Mouse (Mus musculus): ENCODE results near the gene Rcsd1.
A peak's percentile ranks its signal among the peaks of the same experiment; 100 is the strongest.

Gene Rcsd1

DNA sequence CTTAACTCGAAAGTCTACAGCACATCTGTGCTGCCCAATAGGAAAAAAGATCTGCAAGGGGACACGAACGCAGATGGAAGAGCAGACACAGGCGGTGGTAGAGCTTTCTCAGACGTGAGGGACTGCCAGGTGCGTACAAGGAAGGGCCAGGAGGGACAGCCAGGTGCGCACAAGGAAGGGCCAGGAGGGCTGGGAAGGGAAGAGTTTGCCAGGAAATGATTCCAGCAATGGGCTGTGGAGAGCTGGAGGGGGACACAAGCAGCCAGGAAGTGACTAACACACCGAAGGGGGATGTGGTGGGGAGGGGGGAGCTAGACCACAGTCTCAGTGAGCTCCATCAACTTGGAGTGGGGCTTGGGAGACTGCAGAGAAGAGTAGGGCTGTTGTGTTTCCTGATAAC is 79.6 kb downstream of the Rcsd1 start:
- DNase-seq (ENCODE audit: low read depth, low spot score) = no peak

DNA sequence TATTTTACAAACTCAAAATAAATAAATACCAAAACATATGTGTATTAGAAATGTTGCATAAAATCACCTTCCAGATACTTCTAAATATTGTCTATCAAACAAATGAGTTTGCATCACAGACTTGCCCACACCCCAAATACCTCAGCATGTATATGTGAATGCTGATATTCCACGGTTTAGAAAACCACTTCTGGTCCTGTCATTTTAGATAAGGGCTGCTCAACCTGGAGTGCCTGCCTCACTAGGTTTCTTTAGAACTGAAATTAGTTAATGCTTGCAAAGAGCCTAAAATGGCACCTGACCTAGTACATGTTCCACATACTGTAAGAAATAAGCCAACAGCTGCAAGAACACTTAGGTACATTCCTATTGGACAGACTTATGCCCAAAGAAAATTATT is 81.0 kb downstream of the Rcsd1 start:
- no peak for DNase-seq (ENCODE audit: low read depth, low spot score)

DNA sequence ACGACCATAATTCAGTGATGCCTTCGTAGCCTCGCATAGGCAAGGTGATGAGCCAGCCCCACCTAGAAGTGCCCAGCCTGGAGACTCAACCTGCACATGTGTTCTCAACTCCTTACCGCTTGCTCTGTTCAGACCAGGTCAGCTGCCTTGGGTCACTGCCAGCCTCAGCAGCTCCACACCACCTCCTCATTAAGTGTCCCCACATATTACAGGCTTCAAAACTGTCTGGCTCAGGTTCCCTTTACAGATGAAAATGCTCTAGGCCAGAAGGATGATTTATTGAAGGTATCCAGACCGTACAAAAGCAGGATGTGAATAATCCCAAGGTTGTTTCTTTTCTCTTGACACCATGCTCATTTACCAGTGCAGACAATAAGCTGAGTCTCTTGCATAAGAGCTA is 83.7 kb downstream of the Rcsd1 start:
- no peak for DNase-seq (ENCODE audit: low read depth, low spot score)

DNA sequence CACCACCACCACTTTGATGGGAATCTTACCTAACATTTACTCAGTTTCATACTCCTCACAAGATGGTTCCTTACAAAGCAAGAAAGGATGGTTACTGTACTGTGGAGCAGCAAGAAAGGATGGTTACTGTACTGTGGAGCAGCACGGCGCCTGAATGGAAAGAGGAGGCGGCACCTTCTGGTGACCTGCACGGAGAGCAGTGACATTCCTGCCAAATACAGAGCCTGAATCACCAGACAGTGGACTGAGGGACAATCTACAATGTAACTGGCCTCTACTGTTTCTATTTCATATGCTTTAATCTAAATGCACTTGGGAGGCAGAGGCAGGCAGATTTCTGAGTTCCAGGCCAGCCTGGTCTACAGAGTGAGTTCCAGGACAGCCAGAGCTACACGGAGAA is 84.5 kb downstream of the Rcsd1 start:
- DNase-seq (ENCODE audit: low read depth, low spot score) = no peak

DNA sequence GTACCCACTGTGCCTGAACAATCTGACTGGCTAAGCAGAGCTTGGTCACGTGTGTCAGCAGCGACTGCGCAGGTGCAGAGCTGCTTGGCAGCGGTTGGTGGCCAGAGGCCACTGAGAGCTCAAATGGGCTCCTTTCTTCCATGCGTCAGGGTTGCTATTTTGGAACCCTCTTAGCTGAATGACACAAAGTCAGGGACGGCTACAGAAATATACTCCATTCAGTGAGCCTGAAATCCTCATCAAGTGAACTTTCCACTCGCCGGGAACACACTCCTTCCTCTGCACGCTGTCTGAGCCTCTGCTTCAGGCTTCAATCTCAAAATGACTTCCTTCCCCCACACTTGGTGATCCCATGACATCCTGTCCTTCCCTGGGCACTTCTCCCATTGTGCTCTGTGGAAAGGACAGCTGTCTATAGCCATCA is 91.3 kb downstream of the Rcsd1 start:
- no peak for DNase-seq (ENCODE audit: low read depth, low spot score)

DNA sequence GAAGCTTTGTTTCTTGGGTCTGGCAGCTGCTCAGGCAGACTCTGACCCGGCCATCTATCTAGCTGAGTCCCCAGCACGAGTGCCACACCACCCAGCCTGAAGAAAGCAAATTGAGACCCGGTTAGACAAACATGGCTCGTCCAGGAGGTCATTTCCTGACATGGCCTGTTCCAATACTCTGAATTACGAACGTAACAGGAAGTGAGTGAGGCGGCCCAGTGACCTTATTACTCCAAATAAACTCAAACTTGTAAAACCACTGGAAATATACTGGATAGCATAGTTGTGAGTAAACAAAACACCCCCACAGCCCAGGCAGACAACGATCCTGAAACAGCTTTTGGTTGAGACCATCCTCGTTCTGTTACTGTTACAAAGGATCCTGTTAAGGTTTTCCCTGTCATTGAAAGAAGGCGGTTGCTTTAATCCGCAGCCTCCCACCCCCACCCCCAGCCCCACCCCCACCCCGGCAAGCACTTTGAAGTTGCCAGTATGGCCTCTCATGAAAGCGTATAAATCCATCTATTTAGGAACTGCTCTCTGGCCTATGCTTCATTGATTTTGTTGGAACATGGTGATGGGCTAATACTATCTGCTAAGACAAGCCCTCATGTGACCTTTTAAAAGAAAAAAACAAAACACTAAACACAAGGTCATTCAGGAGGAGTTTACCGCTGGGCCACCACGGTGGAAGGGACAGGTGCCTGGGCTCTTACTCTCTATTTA is 92.2 kb downstream of the Rcsd1 start:
- peak; percentile 38 for DNase-seq (ENCODE audit: low read depth, low spot score)

DNA sequence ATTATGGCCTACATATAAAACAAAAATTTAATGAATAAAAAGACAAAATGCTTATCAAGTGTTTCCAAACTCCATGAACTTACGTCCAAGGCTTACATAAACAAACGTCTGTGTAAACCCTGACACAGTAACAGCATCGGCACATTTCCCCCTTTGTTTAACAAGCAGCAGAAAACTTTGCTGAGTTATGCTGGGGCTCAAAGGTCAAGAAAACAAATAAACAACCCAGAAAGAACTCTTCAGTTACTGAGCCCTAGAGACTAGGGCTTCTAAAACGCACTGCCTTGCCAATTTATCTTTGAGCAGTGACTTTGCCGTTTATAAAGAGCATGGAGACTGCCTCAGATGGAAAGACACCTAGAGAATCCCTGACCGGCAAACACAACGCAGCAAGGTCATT is 92.9 kb downstream of the Rcsd1 start:
- no peak for DNase-seq (ENCODE audit: low read depth, low spot score)

DNA sequence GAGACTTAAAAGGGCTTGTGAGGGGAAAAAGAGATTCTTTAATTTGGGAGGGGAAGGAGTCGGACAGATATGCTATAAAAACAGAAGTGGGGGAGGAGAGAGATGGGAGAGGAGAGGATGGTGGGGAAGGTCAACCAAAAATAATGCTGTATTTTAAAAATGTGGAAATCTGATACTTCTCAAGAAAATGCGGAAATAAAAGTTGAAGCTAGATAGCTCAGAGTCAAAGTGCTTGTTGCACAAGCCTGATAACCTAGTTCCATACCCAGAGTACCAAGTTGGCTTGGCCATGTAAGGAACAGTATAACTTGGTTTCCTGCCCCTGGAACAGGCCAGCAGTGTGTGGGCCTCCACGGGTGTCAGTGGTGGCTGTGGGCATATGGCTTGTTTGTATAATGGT is 94.8 kb downstream of the Rcsd1 start:
- DNase-seq (ENCODE audit: low read depth, low spot score) = no peak

DNA sequence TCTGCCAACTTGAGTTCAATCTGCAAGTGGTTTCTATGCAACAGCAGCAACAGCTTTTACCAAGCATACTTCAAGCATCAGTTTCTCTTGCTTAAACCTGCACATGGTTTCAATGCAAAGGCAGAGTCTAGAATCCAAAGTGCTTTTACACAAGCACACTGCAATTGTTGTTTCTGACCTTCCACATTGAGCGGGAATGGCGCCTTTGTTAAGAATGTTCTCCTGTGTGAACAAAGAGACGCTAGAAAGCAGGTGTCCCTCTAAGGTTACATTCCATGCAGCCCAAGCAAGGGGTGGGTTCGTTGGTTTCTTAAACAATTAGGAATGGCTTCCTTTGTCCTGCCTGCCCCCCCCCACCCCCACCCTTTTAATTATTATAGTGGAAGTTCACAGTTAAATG is 95.6 kb downstream of the Rcsd1 start:
- DNase-seq (ENCODE audit: low read depth, low spot score) = no peak

DNA sequence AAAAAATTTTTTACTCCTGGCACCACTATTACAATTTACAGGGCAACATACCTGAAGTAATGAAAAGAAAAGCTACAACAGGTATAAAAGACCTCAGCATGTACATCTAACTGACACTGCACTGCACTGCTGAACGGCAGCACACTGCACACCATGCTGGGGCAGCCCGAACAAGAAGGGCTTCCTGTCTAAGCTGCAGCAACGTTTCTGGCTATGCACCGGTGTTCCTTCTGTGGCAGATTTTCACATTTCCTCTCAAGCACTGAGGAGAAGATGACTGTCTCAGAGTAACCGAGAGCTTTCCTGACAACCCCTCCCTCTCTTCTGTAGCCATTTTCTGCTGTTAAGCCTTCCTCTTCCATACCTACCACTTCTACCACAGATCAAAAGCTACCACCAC is 96.8 kb downstream of the Rcsd1 start:
- DNase-seq (ENCODE audit: low read depth, low spot score) = no peak

DNA sequence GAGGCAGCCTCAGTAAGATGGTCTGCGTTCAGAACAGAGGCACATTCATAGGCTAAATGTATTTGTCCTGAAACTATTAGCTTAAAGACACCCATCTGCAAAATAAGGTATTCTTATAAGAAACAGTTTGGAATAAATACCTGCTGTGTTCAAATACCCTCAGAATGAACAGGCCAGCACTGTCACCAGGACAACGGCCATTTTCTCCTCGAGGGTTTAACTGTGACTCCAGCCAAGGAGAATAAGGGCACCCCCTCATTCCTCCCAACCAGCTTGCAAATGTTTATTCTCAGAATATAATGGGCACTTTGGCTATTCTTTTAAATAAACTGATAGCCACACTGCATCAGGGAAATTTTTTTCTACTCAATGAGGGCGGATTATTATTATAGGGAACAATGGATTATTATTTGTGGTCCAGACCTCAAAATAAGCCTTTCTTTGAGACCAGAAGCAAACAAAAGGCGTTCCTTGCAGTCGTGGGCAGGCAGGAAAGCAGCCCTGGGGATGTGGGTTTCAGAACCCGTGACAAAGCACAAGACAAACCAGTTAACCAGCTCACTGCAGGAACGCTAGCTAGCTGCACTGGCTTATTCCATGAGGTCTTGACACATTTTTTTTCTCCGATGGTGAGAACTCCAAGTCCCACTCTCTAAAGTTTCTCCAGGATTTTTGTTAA is 99.1 kb downstream of the Rcsd1 start:
- DNase-seq (ENCODE audit: low read depth, low spot score) = no peak

DNA sequence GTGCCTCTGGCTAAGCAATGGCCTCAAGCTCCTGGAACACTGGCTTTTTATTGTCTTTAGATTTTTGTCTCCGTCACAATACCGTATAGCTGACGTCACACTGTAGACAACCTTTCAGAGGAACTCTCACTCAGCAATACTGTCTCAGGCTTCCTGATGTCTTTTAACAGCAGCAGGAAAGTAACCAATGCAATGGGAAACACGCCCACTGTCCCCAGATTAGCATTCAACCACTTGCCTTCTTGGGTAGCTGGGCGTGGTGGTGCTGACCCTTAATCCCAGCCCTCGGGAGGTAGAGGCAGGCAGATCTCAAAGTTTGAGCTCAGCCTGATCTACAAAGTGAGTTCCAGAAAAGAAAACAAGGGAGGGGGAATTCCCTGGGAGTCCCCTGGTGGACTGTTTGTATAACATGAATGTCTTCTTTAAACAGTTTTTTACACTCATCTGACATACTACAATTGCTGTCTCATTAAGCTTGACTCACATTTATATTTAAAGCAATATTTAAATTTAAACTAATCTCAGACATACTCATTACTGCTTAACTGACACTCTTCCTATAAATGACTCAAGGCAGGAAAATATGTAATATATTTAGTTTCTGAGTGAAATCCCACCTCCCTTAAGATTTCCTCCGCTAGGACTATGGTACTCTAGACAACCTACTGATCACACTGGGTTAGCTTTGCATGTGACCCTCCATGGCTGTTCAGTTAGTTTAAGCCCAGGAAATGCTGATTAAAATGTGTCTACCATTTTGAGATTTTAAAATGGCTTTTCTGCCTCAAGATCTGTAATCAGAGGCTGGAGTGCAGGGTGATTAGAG is 99.8 kb downstream of the Rcsd1 start:
- no peak for DNase-seq (ENCODE audit: low read depth, low spot score)

DNA sequence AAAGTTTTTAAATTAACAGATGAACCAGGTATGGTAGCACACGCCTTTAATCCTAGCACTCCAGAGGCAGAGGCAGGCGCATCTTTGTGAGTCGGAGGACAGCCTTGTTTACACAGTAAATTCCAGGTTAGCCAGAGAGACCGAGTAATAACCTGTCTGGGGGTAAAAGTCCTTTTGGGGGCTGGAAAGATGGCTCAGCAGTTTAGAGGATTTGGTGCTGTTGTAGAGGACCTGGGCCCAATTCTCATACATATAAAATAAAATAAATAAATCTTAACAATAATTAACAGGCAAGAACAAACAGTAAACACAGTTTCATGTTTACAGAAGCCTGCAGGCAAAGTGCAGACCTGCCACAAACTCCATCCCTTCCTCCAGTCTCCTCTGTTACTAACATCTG is 100.7 kb downstream of the Rcsd1 start:
- no peak for DNase-seq (ENCODE audit: low read depth, low spot score)

DNA sequence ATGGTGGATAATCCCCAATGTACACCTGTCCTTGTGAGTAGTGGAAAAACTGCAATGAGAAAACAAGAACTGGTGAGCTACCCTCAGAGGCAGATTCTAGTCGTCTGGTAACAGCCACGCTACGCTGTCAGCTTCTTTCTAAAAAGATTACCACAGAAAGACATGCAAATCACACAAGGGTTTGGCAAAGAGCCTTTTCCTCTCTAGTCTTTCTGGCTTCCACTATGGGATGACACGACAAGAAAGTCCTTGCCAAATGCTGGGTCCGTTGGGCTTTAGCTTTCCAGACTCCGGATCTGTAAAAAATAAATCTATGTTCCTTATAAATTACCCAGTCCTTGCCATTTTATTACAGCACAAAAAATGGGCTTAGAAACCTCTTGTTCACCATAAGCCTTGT is 103.8 kb downstream of the Rcsd1 start:
- DNase-seq (ENCODE audit: low read depth, low spot score) = no peak

DNA sequence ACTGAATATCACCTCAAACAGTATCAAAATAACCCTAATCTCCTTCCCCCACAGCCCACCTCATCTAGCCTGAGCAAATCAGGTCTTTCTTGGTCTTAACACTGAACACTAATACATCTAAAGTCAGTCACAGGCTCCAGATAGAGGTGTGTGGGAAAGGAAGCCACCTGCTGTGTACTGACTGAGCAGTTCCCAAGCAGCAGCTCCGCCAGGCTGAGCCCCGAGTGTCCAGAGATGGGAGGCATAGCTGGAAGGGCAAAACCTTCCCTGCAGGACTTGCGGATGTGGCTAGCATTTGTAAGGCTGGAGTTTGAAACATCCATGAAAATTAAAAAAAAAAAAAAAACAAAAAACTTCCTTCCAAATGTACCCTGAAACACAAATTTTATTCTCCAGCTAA is 104.4 kb downstream of the Rcsd1 start:
- no peak for DNase-seq (ENCODE audit: low read depth, low spot score)

DNA sequence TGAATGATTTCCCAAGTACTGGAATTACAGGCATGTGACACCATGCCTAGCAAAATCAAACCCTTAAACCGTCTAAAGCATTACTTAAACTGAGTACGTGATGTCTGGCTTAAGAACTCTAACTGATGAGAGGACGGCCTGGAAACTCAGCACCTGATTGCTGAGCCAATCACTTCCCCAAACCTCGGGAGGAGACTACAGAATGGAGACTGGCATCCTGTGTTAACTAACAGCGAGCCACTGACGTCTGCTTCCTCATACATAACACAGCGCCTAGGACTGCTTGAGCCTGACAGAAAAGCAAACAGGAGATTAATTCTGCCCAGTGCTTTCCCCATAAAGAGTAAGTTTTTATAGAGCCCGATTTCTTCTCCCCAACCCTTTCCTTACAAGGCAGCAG is 105.4 kb downstream of the Rcsd1 start:
- no peak for DNase-seq (ENCODE audit: low read depth, low spot score)

DNA sequence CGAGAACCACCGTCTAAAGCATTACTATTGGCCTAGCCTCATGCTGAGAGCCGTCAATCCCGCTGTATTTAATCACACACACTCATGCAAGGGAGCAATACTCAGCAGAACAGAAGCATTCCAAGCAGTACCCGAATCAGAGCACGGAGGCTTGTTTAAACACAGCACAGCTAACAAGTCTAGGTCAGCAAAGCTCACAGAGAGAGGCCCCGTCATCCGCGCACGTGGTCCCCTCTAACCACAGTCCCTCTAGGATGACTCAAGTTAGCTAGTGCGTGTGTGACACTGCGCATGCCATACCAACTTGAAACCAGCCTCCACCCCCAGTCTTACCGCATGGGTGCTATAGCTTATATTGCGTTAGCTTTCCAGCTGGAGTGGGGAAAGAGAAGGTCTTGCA is 106.3 kb downstream of the Rcsd1 start:
- no peak for DNase-seq (ENCODE audit: low read depth, low spot score)

DNA sequence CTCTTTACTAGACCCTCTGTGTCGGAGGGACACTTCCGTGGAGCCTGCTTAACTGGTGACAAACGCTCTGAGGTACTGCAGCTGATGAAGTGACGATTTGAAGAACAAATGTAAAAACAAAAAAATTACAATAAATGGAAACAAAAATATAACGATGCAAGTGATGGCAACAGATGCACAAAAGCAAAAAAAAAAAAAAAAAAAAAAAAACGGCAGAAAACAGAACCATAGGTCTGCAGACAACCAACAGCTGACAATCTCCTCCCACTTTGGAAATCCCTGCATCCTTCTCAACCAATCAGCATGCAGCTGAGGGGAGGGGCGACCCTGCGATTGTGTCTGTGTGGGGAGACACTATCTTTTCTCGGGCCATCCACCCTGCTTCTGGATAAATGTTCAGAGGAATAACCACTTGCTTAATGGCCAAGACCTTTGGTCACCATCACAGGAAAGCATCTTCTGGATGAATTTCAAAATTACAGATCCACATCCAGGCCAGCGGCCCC is 107.7 kb downstream of the Rcsd1 start:
- DNase-seq (ENCODE audit: low read depth, low spot score) = no peak
